Mouse (Mus musculus) retina, adult 2 months (tissue): Measurements from ENCODE around the gene Trdn.

ENCODE experiments used
- DNase-seq: peaks from one replicate; pipeline ENCODE4 v3.0.0-alpha.2; 2012; ENCODE audit warnings: low read depth, low spot score

Gene Trdn

DNA sequence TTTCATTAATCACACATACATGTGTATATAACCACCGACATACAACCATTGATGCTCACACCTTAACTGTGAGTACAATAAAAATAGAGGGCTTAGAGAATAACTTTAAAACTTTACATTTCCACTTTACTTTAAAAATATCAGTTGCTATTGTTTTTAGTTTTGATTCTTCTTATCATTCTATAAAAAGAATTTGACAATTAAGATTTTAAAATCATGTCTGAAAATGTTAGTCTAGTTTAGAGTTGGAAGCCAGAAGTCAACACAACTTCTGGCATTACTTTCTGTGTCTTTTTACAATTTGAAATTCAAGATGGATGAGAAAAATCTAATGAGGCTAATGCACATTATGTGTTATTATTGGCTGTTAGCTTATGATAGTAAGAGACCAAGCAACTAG is at the start of gene Trdn:
Trdn (plus strand) TSS at position 301 of the 400 bp plus-strand sequence.
- DNase-seq: no peak

DNA sequence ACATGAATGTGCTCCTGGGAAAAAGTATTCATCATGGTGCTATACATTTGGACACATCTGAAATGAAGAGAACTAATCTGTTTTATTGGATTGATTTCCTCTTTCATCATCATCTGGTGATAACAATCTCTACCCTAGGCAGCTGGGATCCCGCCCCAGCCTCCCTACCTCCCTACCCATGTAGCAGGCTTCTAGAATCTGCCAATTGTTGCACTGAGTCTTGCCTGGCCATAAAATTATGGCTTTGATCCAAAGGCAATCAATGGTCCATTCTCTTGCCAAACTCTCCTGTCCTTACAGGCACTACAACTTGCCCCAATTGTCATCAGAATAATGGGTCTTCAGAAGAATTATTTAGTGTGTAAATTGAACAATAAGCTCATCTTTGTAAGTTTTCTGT is 19.6 kb upstream of the Trdn start:
- DNase-seq: no peak

DNA sequence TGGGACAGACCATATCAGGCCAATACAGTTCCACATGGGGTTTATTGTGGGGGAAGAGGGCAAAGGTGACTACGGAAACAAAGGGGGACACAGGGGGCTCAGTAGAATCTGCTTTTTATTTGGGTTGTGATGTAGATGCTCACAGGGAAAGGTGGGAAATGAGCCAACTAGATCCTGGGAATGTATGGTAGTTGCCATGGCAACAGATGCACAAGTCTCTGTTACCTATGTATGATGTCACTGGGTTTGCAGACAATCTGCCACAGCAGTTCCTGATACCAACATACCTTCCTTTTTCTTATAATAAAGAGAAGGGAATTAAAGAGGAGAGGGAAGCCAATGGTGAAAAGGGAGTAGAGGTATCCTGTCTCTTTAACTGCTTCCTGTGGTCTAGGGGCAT is 14.8 kb upstream of the Trdn start:
- DNase-seq: no peak

DNA sequence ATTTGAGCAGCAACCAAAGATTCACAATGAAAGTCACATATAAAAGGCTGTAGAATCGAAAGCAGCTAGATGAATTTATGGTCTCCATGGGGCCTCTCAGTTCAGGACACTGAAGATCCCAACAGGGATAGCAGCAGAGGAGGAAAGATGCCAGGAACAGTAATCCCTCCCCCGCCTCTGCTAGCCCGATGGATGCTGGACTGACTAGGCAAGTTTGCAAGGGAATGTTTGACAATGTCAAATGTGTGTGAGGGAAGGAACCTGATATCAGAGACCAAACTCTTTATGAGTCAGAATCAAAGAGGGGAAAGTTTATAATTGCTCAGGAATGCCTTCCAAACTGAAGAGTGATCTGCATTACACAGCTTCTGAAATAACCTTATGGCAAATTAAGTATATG is 7.2 kb upstream of the Trdn start:
- no peak for DNase-seq

DNA sequence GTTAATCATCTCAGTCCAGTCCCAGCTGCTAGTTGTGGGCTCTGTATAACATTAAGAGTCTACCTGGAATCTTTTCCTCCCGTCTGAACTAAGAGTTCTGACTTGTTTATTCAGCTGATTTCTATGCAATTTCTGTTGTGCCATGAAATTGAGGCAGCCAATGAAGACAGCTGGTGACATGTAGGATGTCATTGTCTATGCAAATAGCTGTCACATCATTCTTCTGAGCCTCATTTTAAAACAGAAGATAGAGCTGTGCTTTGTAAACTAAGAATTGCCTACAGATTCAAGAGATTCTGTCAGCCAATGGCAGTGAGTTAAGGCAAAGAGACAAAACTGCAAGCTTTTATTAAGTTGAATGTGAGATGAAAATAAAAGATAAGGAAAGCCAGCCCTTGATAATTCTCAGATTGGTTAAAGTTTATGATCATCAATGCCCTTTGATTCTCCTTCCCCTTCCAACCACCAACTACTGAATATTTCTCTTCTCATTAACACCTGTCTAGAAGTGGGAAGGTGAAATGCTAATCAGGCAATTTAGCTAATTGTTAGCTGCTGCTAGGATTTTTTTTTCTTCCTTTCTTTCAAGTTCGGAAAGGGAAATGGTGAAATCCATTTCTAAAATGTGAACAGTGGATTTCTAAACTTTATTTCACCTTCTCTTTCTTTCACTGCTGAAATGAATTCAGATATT is 1.9 kb downstream of the Trdn start:
- no peak for DNase-seq

DNA sequence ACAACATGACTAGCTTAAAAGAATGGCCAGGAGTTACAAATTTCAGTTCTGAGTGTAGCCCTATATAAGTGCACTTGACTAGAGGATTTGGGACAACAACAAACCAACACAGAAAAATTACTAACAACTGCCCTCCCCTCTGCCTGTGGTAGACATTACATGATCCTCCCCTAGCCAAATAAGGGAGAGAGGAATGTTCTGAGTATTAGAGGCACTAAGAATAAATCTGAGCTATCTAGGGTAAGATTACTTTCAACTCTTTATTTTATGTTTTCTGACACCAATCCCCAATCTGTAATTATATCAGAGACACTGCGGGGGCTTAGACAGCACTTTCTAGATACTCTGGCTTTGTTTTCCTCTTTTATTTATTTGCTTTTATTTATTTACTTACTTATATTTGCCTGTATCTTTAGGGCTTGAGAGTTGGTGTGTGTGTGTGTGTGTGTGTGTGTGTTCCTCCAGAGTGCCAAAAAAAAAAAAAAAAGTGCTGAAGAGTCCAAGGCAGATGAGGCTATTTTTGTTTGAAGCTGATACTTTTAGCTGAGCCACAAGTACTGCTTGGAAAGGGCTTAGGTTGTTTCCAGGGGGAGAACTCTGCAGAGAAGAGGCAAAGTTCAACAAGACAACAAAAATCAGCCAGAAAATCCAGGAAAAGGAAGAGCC is 2.7 kb downstream of the Trdn start:
- DNase-seq: no peak

DNA sequence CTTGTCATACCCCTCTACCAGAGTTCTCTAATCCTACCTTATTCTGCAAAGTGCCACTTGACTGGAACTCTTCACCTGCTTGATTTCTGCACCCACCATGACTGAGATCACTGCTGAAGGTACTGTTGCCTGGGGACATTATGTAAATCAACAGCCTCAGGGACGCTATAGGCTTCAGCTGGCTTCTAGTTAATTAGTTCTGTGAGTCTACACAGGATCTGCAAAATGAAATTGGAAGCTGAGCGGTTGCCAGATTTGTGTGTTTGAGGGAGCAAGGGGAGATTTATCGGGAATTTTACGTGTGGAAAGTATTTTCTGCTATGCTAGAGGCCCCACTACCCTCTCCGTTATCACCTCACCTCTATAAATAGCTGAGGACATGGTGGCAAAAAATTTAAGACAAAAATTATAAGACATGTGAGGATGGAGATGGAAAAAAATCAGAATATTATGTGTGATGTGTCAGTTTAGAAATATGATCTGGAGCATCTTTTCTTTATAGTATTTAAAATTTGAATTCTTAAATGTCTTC is 3.3 kb downstream of the Trdn start:
- DNase-seq: no peak

DNA sequence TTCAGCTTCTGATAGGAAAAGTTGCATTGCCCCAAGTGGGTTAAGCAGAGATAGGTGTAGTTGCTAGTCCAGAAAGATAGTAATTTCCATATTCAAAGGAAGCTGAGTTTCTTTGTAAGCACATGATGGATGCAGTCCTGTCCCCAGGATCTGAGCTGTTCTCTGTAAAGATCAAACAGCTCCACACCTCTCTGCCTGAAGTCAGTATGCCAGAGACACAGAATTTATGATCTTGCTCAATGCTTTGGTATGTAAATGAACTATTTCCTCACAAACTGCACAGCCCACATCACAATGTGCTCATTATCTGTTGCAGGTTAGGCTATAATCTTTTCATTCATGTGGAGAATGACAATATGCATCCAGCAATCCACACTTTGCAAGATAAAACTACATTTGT is 8.0 kb downstream of the Trdn start:
- DNase-seq: no peak

DNA sequence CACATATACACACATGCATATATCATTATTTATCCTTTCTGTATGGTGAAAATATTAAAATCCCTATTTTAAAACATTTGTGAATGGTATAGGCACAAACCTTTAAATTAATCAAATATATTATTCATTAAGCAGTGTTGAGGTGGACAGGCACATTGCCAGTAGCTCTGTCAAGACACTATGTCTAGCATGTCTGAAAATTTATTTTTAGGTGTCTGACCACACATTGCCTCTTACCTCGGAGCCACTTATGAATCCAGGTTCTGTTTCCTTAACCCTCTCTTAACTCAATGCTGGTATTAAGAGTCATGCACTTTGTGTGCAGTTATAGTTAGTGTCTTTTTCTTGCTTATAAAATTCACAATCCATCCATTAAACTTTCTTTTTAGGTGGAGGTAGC is 12.0 kb downstream of the Trdn start:
- no peak for DNase-seq

DNA sequence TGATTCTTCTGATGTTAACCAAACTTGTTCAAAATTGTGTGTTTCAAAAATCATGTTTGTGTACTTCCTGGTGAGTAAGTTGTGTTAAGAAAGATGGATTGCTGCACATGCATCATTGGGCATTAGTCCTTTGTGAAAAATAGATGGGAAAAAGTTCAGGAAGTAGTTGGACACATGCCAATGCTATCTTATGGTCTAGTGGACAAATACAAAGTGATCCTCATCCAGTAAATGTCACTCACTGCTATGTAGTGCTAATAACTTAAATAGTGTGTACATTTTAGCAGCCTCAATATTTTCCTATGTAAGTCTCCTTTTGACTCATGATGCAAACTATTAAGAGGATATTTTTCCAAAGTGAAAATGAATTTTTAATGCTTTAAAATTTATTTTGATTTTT is 27.6 kb downstream of the Trdn start:
- no peak for DNase-seq

DNA sequence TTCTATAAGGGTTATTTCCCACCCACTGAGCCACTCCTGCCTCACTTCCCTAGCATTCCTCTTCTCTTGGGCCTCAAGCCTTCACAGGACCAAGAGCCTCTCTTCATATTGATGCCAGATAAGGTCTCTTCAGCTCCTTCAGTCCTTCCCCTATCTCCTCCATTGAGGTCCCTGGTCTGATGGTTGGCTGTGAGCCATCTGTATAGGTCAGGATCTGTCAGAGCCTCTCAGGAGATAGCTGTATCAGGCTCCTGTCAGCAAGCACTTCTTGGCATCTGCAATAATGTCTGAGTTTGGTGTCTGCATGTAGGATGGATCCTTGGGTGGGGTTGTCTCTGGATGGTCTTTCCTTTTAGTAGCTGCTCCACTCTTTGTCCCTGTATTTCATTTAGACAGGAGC is 42.7 kb downstream of the Trdn start:
- DNase-seq: no peak

DNA sequence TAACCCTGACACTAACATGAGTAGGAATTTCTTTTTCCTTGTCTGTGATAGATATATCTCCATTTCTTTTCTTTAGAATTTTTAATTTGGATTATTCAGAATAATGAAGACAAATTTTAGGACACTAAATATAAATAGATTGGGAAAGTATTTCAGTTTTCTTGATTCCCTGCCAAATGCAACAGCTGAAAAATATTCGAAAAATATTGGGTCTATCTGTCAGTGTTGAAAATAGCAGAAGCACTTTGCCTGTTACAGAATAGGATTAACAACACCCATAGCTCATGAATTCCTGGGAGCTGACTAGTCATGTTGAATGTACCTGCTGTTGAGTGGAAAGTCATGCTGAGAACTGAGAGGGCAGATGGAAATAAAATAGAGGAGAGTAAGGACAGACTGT is 64.6 kb downstream of the Trdn start:
- no peak for DNase-seq

DNA sequence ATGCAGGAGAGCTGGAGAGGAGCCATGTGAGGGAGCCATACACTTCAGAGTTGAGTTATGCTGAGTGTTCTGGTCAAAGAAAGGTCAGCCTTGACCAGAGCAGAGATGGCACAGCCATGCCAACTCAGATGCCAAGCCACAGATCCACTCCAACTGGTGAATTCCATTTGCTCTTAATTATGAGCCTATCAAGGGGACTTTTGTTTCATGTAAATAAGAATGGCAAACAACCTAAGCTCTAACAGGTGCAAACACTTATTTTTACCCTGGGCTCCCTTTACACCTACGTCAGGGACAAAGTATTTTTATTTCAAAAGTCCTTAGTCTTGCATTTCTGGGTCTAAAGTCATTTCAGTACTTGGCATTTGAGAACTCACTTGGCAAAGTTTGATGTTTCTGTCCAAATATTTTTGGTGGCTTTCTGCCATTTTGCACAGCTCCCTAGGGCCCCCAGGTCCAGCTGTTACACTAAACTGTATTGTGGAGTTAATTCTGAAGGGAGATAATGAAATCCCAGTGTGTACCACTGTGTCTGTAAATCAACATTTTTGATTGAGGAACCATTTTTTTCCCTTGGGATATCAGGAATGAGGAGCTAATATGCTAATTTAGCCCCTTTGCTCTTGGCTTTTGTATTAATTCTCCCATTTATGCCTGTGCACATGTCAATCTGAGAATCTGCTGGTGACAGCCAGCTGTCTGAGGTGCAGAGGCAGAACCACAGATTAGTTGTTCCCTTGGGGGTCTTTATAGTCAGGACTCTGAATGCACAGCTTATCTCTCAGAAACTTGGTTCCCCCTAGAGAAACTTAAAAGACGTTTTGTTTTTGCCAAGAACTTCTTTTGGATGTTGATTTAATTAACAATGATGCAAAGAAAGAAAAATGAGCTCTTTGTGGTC is 99.6 kb downstream of the Trdn start:
- no peak for DNase-seq

DNA sequence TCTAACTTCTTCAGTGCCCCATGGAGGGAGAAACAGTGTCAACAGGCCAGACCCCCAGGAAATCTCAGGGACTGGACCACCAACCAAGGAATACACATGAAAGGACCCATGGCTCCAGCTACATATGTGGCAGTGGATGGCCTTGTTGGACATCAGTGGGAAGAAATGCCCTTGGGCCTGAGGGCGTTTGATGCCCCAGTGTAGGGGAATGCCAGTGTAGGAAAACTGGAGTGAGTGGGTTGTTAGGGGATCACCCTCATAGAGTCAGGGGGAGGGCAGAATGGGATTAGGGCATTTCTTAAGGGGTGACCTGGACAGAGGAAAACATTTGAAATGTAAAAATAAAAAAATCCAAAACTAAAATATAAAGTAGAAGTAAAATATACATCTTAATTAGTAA is 108.7 kb downstream of the Trdn start:
- no peak for DNase-seq

DNA sequence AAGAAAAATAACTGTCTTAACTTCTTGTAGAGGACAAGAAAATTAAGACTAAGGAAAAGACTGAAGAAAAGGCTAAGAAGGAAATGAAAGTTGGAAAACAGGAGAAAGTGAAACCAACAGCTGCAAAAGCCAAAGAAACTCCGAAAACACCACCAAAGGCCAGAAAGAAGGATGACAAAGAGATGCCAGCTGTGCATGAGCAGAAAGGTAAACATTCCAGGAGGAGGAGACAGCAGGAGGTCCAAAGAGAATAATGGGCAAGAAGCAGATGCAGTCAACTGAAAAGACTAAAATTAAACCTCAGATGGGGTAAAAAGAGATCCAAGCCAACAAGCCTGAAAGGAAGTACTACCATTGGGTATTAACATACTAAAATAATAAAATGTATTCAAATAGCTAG is 115.6 kb downstream of the Trdn start:
- no peak for DNase-seq

DNA sequence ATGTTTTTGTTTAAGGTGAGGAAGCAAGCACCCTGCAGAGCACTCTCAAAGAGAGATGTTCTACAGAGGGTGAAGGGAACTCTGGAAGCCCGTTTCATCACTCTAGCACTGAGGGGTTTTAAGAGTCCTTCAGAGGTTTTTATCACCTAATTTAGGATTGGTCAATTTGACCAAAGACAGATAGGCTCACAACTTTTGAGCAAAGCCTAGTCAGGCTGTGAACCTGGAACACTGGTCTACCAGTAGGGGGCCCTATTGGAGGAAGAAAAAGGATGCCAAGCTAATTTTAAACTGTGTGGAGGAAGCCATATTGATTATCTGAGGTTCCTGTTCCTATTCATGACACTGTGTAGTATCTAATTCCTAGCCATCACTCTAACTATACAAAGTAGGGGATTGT is 117.9 kb downstream of the Trdn start:
- no peak for DNase-seq

DNA sequence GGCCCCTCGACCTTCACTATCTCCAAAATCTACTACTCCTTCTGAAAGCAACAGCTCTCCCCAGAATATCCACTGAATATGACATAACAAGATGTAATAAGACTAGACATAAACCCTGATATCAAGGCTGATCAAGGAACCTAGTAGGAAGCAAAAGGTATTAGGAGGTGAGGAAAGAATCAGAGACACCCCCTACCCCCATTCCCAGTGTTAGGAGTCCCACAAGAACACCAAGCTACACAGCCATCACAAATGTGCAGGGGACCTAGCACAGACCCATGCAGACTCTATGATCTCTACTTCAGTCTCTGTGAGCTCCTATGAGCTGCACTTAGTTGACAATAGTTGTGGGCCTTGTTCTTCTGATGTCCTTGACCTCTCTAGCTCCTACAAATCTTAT is 130.1 kb downstream of the Trdn start:
- DNase-seq: no peak

DNA sequence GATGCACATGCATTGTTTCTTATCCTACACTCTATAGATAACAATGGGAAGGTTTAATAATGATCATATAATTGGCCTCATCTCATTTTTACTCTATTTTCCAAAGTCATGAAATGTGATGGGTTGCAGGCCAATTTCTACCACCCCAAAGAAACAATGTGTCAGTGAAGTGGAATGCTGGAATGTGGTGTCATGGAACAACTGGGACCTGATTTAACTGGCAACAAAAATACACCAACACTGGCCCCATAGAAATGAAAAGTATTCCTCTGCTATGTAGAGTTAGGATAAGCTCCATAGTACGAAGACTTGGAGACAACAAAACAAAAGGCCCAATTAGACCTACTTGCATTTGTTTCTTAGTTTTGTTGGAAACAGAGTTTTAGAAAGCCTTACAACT is 173.6 kb downstream of the Trdn start:
- DNase-seq: no peak

DNA sequence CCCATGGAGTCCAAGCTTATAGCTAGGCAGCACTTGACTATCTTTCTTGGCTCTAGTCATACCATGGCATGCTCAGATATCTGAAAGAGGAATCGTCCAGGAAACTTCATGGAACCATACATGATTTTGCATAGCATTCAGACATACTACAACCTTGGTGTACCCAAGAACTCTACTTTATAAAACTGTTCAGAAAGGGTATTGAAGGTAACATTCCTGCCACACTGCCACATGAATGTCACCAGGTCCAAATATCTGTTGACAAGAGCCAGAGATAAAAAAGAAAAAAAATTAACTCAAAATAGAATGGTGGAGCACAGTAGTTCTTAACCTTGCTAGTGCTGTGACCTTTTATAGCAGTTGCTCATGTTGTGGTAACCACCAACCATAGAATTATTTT is 175.8 kb downstream of the Trdn start:
- DNase-seq: no peak

DNA sequence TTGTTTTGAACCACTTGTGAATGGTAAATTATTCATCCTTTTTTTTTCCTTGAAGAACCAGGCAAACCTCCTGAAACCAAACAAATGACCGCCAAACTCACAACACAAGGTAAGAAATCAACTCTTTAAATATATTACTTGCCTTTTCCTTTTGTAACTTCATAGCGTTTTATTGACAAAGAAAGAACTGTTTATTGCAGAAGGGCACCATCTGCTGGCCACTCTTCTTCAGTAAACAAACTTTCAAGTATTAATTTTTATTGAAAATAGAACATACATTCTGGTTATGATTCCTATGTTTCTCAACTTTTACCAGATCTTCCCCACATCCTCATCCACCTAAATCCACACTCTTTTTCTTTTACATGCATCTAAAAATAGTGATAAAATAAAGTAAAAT is 224.6 kb downstream of the Trdn start:
- DNase-seq: peak; percentile 0

DNA sequence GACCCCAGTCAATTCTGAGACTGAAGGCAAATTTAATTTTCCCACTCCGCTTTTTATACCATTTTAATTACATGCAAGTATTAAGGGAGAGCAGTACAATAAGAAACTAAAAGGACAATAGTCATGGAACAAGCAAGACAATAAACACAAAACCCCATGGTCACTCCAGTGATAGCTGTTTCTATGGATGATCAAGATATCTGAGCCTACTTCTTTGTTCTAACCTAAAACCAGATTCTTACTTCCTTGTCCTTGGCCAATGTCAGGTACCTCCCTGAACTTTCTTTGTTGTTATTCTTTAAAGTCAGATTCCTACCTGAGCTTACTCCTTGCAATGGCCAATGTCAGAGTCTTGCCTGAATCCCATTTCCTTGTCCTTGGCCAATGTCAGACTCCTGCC is 272.7 kb downstream of the Trdn start:
- DNase-seq: no peak

DNA sequence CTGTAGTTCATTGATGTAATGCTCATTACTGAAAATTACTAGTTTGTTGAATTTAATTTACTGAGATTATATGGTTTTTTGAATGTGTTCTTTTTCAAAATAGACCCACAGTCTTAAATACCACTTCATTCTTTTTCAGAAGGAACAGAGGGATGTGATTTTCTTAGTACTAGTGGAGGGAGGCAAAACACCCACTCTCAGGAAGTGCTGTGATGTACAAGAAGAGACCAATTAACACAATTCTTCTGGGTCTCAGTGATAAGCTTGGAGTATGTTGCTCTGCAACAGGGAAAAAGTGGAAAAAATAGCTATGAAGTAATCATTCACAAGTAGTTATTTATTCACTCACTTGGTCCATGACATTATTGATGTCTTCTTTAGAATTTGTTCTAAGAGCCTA is 286.2 kb downstream of the Trdn start:
- DNase-seq: no peak
